Mouse (Mus musculus): ENCODE measurements at regions not wholly inside any gene's neighbourhood (a gene's known extent, or its start where the extent isn't known, plus 50 kb on each side); places are given as distances from the start of the nearest gene placed in this dataset.

GRCm38 (mm10) chrX:9738904-9739303 is 76.1 kb upstream of the Dynlt3 start:
- DNase-seq (ENCODE audit: low spot score): no peak

GRCm38 (mm10) chrX:9742518-9742917 is 79.7 kb upstream of the Dynlt3 start:
- DNase-seq (ENCODE audit: low spot score): no peak

- DNase-seq (ENCODE audit: low spot score): peak; percentile 25
These were observed 84.6 kb upstream of the Dynlt3 start for GRCm38 (mm10) chrX:9747305-9747938.

GRCm38 (mm10) chrX:9752954-9753572 is 90.3 kb upstream of the Dynlt3 start:
- DNase-seq (ENCODE audit: low spot score): no peak

GRCm38 (mm10) chrX:9769540-9769939 is 77.2 kb upstream of the Hypm start:
- DNase-seq (ENCODE audit: low spot score): no peak

GRCm38 (mm10) chrX:9777498-9777897 is 69.2 kb upstream of the Hypm start:
- DNase-seq (ENCODE audit: low spot score): no peak

GRCm38 (mm10) chrX:9789542-9789941 is 57.2 kb upstream of the Hypm start:
- DNase-seq (ENCODE audit: low spot score): no peak

Measured in ovary, postnatal 14 days (tissue).